Mouse (Mus musculus) lung, postnatal 0 days (tissue): ENCODE measurements around the gene Ropn1l.

Experiments used
- CTCF ChIP-seq: IDR thresholded peaks from 2 replicates; pipeline ENCODE4 v1.5.1; 2016; ENCODE audit warnings: antibody characterized with exemption, mild to moderate bottlenecking
- EP300 ChIP-seq: IDR thresholded peaks from 2 replicates; pipeline ENCODE4 v1.6.1; 2016; ENCODE audit warnings: antibody characterized with exemption, mild to moderate bottlenecking, control low read depth

DNA sequence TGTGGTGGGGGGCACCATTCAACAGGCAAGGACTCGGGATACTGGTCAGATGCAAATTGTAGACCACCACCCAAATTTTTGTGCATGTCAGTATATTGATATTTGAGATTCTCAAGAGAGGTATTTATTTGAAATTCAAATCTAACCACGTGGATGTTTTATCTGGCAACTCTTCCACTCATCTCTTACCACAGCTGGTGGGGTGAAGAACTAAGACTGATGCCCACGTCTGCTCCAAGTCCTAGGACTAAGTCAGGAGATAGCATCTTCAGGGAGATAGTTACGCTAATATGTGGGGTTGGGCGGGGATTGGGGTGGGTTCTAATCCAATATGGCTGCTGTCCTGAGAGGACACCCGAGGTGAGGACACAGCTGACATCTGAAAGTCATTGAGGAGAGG, 41.1 kb downstream of the Ropn1l start:
- no peak for TF ChIP-seq CTCF
- TF ChIP-seq EP300: no peak
